Mouse (Mus musculus): Measurements from ENCODE around the gene Nudcd3.

The Nudcd3 gene

DNA sequence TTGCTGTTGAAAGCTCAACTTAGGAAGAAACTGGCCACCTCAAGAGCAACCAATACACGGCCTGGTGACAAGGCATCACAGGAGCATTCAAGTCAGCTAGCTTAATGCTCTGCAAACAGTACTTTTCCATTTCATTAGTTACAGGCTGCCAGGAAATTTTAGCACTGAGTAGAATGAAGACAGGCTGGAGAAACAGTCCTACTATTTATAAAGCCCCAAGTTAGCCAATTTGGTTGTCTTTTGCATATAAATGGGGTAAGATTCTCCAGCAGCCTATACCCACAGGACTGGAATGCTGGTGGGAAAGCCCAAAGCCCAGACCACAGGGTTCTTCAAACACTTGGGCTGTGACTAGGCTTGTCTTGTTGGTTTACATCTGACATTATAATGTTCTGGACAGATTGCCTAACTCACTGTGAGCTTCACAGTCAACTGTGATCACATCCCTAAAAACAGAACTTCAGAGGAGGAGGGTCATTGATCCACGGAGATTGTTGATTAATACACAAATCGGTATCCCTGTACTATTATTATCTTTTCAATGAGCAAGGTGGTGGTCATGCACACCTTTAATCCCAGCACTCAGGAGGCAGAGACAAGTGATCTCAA lies 39.4 kb downstream of the Nudcd3 start:
- ChIA-PET CTCF (no interaction called here), POLR2A (interaction anchor here in 1 of 4 experiments (1.3 kb wide), 1 partner anchor 25 kb away, joined by 3 read pairs; no protein-coding TSS in a partner anchor)

DNA sequence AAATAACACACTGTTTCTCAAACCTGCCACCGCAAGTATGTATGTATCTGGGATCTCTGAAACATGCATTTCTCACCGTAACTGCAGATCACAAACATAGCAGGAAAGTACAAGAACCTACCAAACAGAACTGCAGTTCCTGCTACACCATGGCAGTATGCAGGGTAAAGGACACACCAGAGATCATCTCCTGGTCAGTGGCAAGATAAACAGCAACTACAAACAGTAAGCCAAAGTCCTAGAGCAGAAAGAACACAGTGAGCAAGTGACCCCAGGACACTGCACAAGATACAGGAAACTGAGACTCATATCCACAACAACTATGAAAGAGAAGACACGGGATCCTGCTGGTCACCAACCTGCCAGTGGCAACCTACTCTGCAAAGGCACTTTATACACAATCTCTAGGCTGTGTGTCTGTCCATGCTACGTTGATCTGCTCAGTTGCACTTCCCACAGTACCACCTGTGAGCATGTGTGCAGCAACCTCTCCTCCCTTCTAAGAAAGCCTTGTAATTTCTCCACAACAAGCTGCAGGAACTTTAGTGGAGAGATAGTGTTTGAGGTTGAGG lies 40.4 kb downstream of the Nudcd3 start:
- POLR2A ChIA-PET: interaction anchor here in 1 of 4 experiments (1.3 kb wide), 1 partner anchor 26 kb away, joined by 3 read pairs; no protein-coding TSS in a partner anchor
- CTCF ChIA-PET: no interaction called here

DNA sequence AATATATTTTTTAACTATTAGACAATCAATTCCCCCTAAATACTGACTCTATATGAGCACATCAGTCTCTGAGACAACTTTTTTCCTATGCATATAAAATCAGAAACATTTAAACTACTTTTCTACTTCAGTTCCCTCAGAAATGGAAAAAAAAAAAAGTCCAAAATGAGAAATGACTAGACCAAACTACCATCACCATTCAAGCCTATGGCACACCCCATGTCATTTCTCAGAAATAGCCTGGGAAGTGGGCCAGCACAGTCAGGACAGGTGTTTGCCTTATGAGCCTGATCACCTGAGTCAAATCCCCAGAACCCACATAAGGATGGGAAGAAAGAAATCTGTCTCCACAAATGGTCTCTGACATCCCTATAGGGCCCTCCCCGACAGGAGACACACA lies 41.7 kb downstream of the Nudcd3 start:
- ChIA-PET POLR2A (interaction anchor here in 1 of 4 experiments (0.7 kb wide), 1 partner anchor 102 kb away, joined by 4 read pairs; no protein-coding TSS in a partner anchor), CTCF (interaction anchor here in 1 of 4 experiments (0.7 kb wide), 1 partner anchor 272 kb away, joined by 3 read pairs; no protein-coding TSS in a partner anchor)

DNA sequence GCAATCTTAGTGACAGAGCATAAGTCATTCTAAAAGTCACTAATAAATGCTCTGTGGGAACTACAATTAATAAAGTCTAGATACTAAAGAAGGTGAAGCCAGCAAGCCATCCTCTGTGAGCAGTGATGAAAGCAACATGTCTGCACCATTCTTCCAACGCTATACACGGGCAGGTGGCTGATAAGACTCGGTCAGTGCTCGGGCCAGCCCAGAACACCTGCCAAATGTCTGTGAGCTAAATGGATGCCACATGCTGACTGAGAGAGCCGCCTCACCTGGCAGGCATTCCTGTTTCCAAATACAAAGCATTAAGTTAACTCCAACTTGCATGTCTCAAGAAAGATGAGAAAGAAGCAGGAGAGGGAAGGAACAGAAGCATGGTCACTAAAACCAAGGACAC lies 43.1 kb downstream of the Nudcd3 start:
- ChIA-PET CTCF (no interaction called here), POLR2A (interaction anchor here in 2 of 4 experiments (0.7 to 0.9 kb wide), 2 partner anchors 8 to 71 kb away, joined by 3 read pairs; no protein-coding TSS in a partner anchor)

DNA sequence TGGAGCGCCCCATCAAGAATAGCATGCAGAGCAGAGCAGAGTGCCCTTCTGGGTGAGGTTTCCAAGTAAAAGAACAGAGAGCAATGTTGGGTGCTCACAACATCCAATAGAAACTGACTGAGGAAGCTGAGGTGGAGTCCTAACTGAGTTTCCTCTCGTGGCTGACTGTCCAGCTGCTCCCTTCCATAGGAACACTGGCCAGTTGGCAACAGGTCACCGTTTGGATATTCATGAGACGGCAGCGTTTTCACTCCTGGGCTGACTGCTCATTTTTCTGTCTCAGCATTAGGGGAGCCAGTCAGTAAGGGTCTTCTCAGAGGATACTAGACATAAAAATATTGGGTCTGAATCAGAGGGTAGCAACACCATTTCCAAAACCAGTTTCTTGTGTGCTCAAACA lies 43.6 kb downstream of the Nudcd3 start:
- POLR2A ChIA-PET: interaction anchor here in 2 of 4 experiments (0.9 to 3.3 kb wide), 2 partner anchors 9 to 24 kb away, joined by 3 to 9 read pairs; no protein-coding TSS in a partner anchor
- CTCF ChIA-PET: no interaction called here

DNA sequence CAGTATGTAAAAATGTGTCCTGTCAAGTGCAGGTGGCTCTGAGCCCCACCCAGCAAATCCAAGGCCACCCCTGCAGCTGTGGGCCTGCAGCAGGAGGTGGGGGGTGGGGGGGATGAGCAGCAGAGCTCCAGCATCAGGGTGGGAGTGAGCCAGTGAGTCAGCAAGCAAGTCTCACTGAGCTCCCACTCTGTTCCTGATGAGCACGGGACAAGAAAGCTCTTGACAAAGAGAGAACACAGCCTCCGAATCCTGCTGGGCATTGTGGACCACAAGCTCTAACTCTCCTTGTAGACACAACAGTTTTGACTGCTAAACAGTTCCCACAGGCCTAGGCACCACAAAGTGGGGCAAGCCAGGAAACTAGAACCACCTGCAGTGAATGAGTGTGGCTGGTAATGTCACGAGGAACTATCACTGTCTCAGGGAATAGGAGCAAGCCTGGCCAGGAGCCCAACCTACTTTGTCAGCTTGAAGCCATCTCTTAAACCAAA lies 46.0 kb downstream of the Nudcd3 start:
- CTCF ChIA-PET: interaction anchor here (0.6 to 2.4 kb wide), 6 partner anchors 10 to 753 kb away, joined by 3 to 10 read pairs (median 3); no protein-coding TSS in a partner anchor

DNA sequence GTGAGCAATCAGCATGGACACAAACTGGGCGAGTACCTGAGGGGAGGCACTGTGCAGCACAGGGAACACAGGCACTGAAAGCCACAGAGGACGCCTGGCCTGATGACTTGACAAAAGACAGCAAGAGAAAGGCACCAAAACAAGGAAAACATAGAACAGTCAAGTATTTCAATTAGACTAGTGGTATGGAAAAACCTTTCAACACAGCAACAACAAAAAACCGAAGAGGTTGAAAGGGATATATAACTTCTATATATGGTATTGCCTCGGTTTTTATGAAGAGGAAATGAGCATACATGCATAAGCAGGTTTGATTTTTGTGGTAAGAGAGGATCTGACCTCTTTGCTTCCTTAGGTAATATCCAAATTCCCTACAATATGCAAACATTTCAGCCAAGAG lies 47.4 kb downstream of the Nudcd3 start:
- CTCF ChIA-PET: no interaction called here

More for the DNA sequence above, 46.0 kb downstream of the Nudcd3 start:
- POLR2A ChIA-PET: interaction anchor here in 3 of 4 experiments (0.6 to 3.7 kb wide), 38 partner anchors 10 to 408 kb away, joined by 3 to 33 read pairs (median 4); partner anchors contain the start of gene Pold2 (in 1 of the 3)

DNA sequence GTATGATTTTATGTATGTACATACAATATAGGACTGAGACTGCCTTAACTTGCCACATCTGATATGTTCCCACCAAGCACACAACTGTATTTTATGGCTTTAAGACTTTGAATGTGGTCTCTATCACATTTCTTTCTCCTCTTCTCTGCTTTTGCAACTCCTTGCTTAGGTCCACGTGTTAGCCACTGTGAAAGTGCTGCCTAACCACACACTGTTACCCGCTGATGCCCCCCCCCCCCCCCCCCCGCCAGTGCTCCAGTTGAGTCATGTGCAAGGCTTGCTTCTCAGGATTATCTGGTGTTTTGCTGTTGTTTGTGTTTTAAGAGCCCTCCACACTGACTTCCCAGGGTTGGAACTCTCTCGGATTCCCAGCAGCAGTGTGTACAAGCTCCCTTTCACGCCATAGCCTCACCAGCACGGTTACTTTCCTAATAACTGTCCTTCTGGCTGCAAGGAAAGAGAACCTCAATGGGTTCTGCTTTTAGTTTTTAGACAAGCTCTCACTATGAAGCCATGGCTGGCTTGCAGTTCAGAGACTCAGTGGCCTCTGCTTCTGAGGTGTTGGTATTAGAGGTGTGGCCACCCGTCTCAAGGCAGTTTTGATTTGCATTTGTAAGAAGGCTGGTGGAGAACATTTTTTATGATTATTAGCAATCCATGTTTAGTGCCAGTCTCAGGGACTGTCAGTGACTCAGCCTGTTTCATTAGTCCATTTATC lies 61.8 kb downstream of the Nudcd3 start:
- POLR2A ChIA-PET: interaction anchor here in 3 of 4 experiments (0.6 to 4.8 kb wide), 9 partner anchors 11 to 88 kb away, joined by 3 to 27 read pairs (median 3); no protein-coding TSS in a partner anchor

More for the DNA sequence above, 47.4 kb downstream of the Nudcd3 start:
- POLR2A ChIA-PET: interaction anchor here in 1 of 4 experiments (3.7 kb wide), 1 partner anchor 26 kb away, joined by 24 read pairs; no protein-coding TSS in a partner anchor

DNA sequence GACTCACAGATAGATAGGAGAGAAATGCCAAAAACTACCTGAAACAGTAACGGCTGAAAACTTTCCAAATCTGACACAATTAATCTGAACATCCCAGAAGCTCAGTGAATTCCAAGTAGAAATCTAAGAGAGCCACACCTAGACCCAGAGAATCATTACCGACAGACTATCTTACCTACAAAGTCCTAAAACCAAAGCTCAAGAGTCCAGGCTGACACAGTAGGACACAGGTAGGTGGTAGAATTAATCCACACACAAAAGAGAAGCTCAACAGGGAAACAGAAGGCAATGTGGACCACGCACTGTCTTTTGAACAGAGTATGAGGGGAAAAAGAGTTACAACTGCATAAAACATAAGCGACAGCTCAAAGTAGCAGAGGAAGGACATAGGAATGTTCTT lies 67.3 kb downstream of the Nudcd3 start:
- ChIA-PET CTCF (interaction anchor here in 2 of 4 experiments (0.9 to 1.0 kb wide), 3 partner anchors 41 to 179 kb away, joined by 3 to 4 read pairs (median 3); no protein-coding TSS in a partner anchor), POLR2A (interaction anchor here in 2 of 4 experiments (1.2 to 2.2 kb wide), 4 partner anchors 10 to 22 kb away, joined by 3 to 9 read pairs (median 7); no protein-coding TSS in a partner anchor)

More for the DNA sequence above, 61.8 kb downstream of the Nudcd3 start:
- CTCF ChIA-PET: interaction anchor here in 2 of 4 experiments (0.6 to 1.2 kb wide), 3 partner anchors 27 to 105 kb away, joined by 3 read pairs; no protein-coding TSS in a partner anchor

DNA sequence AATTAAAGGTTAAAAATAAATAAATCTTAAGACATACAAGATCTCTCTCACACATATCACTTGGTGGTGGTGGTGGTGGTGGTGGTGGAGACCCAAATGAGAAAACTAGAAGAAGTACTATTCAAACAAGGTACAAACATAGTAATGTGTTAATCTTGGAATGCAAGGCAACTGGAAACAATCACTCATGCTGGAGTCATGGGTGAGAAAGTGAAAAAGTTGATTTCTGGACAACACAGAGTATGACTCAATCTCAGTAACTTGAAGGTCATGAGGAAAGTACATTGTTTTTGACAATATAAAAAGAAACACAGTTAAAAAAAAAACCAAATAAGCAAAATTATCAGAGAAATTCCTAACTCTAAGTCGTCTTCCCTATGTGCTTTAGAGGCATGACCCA lies 69.6 kb downstream of the Nudcd3 start:
- CTCF ChIA-PET: no interaction called here
- POLR2A ChIA-PET: interaction anchor here in 2 of 4 experiments (0.5 to 1.1 kb wide), 2 partner anchors 24 to 393 kb away, joined by 3 to 6 read pairs; no protein-coding TSS in a partner anchor

DNA sequence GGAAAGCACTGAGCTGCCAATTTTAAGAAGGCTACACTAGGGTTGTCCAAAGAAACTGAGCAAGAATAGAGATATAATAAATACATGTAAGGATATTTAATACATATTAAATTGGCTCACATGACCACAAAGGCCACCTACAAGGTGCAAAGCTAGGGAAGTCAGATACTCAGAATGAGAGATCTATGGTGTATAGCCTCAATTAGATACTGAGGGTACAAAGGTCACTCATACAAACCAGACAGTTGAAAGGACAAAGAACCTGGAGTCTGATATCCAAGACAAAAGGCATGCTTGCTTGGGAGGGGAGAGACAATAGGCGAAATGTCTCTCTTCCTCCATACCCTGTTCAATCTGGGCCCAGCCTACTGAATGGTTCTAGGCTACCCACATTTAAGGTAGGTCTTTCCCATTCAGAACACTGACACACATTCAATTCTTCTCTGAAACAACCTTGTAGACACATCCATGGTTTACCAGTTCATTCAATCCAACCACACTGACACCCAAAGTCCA lies 76.6 kb downstream of the Nudcd3 start:
- POLR2A ChIA-PET: interaction anchor here in 3 of 4 experiments (0.6 to 2.6 kb wide), 18 partner anchors 9 to 846 kb away, joined by 3 to 10 read pairs (median 4); no protein-coding TSS in a partner anchor
- CTCF ChIA-PET: interaction anchor here in 1 of 4 experiments (1.0 kb wide), 1 partner anchor 64 kb away, joined by 3 read pairs; no protein-coding TSS in a partner anchor

DNA sequence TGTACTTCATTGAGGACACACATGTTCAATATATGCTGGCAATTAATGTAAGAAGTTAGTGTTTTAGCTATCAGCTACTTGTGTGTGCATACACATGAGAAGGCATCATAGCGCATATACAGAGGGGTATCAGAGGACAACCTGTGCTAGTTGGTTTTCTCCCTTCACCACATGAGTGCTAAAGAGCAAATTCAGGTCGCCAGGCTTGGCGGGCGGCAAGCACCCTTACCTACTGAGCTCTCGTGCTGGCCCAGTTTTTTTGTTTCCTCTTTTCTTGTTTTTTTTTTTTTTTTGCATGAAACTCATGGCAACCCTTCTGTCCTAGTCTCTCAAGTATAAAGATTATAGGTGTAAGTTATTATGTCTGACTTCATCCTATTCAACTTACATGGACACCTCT lies 77.6 kb downstream of the Nudcd3 start:
- POLR2A ChIA-PET: interaction anchor here in 2 of 4 experiments (0.6 to 2.6 kb wide), 14 partner anchors 9 to 1066 kb away, joined by 3 to 10 read pairs (median 4); partner anchors contain the start of gene Ddx56 (in 1 of the 2)

DNA sequence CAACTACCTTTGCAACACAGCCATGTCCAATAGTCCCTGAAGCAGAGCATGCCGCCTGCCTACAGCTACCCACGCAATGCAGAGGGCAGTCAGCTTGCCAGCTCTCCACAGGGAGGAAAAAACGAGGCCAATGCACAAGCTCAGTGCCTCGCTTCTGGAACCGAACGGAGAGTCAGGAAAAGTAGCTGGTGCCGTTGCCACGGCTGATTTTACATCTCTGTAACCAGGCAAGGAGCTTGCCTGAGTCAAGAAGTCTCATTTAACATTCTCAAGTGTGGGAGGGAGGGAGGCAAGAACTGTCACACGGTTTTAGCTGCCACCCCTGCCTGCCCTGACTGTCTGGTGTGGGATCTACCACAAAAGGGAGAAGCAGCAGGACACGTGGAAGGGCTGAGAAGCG lies 79.6 kb downstream of the Nudcd3 start:
- ChIA-PET CTCF (interaction anchor here in 1 of 4 experiments (0.8 kb wide), 1 partner anchor 291 kb away, joined by 3 read pairs; no protein-coding TSS in a partner anchor), POLR2A (interaction anchor here in 1 of 4 experiments (1.5 kb wide), 1 partner anchor 8 kb away, joined by 3 read pairs; no protein-coding TSS in a partner anchor)

More for the DNA sequence above, 77.6 kb downstream of the Nudcd3 start:
- CTCF ChIA-PET: interaction anchor here in 3 of 4 experiments (0.6 to 1.4 kb wide), 4 partner anchors 10 to 109 kb away, joined by 3 to 4 read pairs (median 3); no protein-coding TSS in a partner anchor

DNA sequence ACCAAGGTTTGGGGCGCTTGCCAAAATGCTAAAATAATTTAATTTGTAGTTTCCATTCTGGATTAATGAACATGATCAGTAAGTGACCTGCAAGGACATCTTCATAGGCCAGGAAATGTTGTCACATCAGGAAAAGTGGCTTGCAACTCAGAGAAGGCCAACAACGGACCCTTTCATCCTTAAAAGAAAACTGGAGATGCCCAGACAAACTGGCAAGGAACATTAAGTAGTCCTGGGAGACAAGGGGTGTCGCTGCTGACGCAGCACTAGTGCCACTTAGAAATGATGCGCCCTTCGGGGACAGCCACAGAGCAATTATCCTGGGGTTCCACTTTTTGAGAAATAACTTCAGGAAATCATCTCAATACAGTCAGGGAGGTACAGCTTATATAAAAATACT lies 80.2 kb downstream of the Nudcd3 start:
- CTCF ChIA-PET: no interaction called here
- POLR2A ChIA-PET: no interaction called here

DNA sequence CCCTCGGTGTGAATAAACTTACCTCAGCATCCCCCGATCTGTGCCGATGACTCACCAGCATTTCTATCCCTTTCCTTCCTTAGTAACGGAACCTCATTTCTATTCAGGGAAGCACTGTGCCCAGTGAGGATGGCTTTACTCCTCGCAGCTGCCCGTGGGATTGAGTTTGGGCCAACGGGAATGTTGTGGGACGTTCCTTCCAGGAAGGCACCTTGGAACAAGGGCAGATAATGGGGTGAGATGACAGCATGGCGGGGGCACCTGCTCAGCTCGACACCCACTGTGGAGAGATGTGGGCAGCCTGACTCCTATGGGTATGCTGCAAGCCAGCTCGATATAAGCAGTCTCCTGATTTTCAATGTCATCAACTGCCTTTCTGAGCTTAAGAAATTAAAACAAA lies 80.9 kb downstream of the Nudcd3 start:
- POLR2A ChIA-PET: no interaction called here

DNA sequence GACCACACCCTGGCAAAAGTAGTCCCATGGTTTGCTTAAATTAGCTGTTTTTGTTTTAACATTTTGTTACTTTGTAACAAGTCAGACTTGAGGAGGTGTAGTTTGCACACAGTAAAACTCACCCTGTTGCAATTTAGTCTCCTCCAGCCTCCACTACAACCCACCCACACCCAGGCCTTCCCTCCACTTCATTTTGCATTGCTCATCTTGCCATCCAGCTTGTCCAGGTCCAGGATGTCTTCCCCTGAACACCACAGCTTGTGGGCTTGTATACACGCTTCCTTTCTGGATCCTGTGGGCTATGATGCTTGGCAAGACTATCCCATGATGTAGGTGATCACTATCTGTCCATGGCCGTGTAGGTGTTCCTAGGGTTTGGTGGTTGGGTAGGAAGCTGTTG lies 82.3 kb downstream of the Nudcd3 start:
- CTCF ChIA-PET: no interaction called here
- POLR2A ChIA-PET: interaction anchor here in 2 of 4 experiments (0.6 to 0.9 kb wide), 2 partner anchors 17 to 406 kb away, joined by 3 read pairs; no protein-coding TSS in a partner anchor

More for the DNA sequence above, 80.9 kb downstream of the Nudcd3 start:
- CTCF ChIA-PET: no interaction called here

DNA sequence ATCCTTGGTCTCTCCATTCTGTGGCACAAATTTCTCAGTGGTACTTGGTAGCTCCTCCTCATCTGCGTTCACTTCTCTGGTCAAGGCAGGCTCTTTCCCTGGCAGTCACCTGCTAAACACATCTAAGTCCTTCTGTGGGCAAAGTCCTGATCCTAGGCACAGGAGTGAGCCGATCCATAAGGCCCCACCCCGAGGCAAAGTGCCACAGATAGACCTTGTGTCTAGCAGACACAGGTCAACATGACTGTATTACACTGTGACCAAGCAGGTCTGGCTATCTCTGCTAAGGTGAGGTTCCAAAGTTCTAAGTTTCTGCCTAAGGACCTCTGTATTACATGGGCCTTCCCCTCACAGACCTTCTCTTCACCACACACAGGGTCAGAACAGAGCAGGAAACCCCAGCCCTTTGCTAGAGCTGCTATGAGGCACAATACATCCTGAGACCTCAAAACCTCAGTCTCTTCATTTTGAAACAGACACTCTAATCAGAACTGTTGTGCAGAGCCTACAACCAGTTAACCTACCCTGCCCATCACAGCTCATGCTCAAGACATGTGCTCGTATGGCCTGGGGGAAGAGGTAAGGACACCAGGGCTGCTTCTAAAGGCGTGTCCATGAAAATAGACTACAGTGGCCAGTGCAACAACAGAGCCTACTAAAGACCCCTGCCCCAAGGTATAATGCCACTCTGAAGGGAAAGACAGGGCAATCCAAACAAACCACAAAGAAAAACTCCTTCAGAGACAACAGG lies 88.3 kb downstream of the Nudcd3 start:
- POLR2A ChIA-PET: interaction anchor here in 2 of 4 experiments (1.0 to 1.8 kb wide), 6 partner anchors 9 to 54 kb away, joined by 3 to 6 read pairs (median 4); no protein-coding TSS in a partner anchor
- CTCF ChIA-PET: interaction anchor here (0.5 to 2.6 kb wide), 6 partner anchors 10 to 277 kb away, joined by 3 to 21 read pairs (median 3); partner anchors contain the start of gene Zmiz2 (in 1 of the 4)
